Mouse (Mus musculus) embryonic fibroblast, embryonic 13.5 days (primary cell): Measurements from ENCODE around the gene Atp6v0e. TPM values are rescaled to one million over a fixed set of nuclear protein-coding genes. Genes with fewer than 3 reads are reported as not detected.

Source experiments
- H3K27ac ChIP-seq: 2 replicates; pipeline ENCODE4 v1.5.1; 2012; ENCODE audit warnings: low read length, control low read depth, inconsistent platforms; ENCODE audit not compliant: insufficient read depth
- H3K4me1 ChIP-seq: 2 replicates; pipeline ENCODE4 v1.6.1; 2011; ENCODE audit warnings: low read length; ENCODE audit not compliant: control insufficient read depth, insufficient read depth
- H3K4me3 ChIP-seq: 2 replicates; pipeline ENCODE4 v1.5.1; 2011; ENCODE audit warnings: mild to moderate bottlenecking, control low read depth, low read length; ENCODE audit not compliant: insufficient read depth
- CTCF ChIP-seq: IDR thresholded peaks from 2 replicates; pipeline ENCODE4 v1.5.1; 2011; ENCODE audit warnings: mild to moderate bottlenecking, control low read depth, low read length, moderate library complexity, borderline replicate concordance; ENCODE audit not compliant: insufficient read depth
- POLR2A ChIP-seq: IDR thresholded peaks from 2 replicates; pipeline ENCODE4 v1.6.1; 2011; ENCODE audit warnings: low read depth, mild to moderate bottlenecking, control low read depth, low read length, moderate library complexity
- polyA plus RNA-seq: library from polyadenylated mRNA; stranded (reverse); fragments of >200 nt; gene quantifications from 2 replicates; pipeline ENCODE4 v1.2.4, GENCODE M21; 2011; ENCODE audit warnings: low read depth; ENCODE audit not compliant: missing spikeins, insufficient read length

Gene Atp6v0e
- polyA plus RNA-seq, 1 experiment: 174 TPM

- Histone ChIP-seq H3K27ac (no peak overlapping the region), H3K4me3 (peak overlapping the region; percentile 9; the same call in 1 of the 2 replicates), H3K4me1 (peaks cover 13% of the 10 kb centered on the region)
- TF ChIP-seq POLR2A (no peak), CTCF (no peak)
Measured at GRCm38 (mm10) chr17:26677711-26678637, 14.9 kb downstream of the Atp6v0e start.

GRCm38 (mm10) chr17:26681276-26681675, 18.2 kb downstream of the Atp6v0e start:
- no peak for TF ChIP-seq POLR2A
- no peak for TF ChIP-seq CTCF
- Histone ChIP-seq H3K4me3 (no peak overlapping the region), H3K4me1 (peaks cover 11% of the 10 kb centered on the region; the same call in 1 of the 2 replicates), H3K27ac (no peak overlapping the region)

GRCm38 (mm10) chr17:26686334-26687000, 23.4 kb downstream of the Atp6v0e start:
- Histone ChIP-seq H3K27ac (no peak overlapping the region), H3K4me3 (no peak overlapping the region), H3K4me1 (no peaks in the 10 kb centered on the region)
- no peak for TF ChIP-seq POLR2A
- no peak for TF ChIP-seq CTCF

GRCm38 (mm10) chr17:26688795-26689735, 26.0 kb downstream of the Atp6v0e start:
- Histone ChIP-seq H3K4me3 (no peak overlapping the region), H3K4me1 (no peaks in the 10 kb centered on the region; the same call in 1 of the 2 replicates), H3K27ac (no peak overlapping the region)
- TF ChIP-seq CTCF (no peak), POLR2A (no peak)

GRCm38 (mm10) chr17:26689810-26690209, 26.8 kb downstream of the Atp6v0e start:
- TF ChIP-seq POLR2A (no peak), CTCF (no peak)
- Histone ChIP-seq H3K27ac (no peak overlapping the region), H3K4me1 (no peaks in the 10 kb centered on the region; the same call in 1 of the 2 replicates), H3K4me3 (no peak overlapping the region)

GRCm38 (mm10) chr17:26690236-26690635, 27.2 kb downstream of the Atp6v0e start:
- H3K4me3 ChIP-seq: no peak overlapping the region
- H3K27ac ChIP-seq: no peak overlapping the region
- H3K4me1 ChIP-seq: no peaks in the 10 kb centered on the region; the same call in 1 of the 2 replicates
- TF ChIP-seq CTCF (no peak), POLR2A (no peak)

- no peak for TF ChIP-seq POLR2A
- no peak for TF ChIP-seq CTCF
- no peak overlapping the region for H3K4me3 ChIP-seq
- no peaks in the 10 kb centered on the region; the same call in 1 of the 2 replicates for H3K4me1 ChIP-seq
- no peak overlapping the region for H3K27ac ChIP-seq
Measured at GRCm38 (mm10) chr17:26691110-26691509, 28.1 kb downstream of the Atp6v0e start.

- H3K4me1 ChIP-seq: no peaks in the 10 kb centered on the region; the same call in 1 of the 2 replicates
- no peak overlapping the region for H3K27ac ChIP-seq
- H3K4me3 ChIP-seq: no peak overlapping the region
- TF ChIP-seq POLR2A (no peak), CTCF (no peak)
Measured at GRCm38 (mm10) chr17:26693424-26693823, 30.4 kb downstream of the Atp6v0e start.

- H3K27ac ChIP-seq: no peak overlapping the region
Measured at GRCm38 (mm10) chr17:26694171-26694570, 31.1 kb downstream of the Atp6v0e start.

More at GRCm38 (mm10) chr17:26694171-26694570, 31.1 kb downstream of the Atp6v0e start:
- no peak for TF ChIP-seq POLR2A
- TF ChIP-seq CTCF: no peak
- Histone ChIP-seq H3K4me3 (no peak overlapping the region), H3K4me1 (no peaks in the 10 kb centered on the region; the same call in 1 of the 2 replicates)
